Mouse (Mus musculus): ENCODE data around the gene Vsig10l.

DNA sequence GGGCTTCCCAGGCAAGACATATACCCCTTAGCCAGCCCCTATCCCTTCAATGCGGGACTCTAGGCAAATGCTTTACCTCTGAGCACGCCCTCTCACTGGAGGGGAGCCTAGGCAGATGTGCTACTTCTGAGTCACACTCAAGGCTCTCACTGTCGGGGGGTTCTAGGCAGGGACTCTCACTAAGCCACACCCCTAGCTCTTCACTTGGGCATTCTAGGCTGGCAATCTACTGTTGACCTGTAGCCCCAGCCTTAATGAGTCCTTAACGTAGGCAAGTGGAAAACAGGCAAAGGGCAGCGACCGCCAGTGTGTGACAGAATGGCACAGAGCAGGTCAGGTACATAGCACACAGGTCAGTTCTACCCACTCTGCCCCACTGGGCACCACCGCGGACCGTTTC, 27.9 kb downstream of the Vsig10l start:
- no peak for TF ChIP-seq CTCF (IDR thresholded peaks at IDR 0.05; ENCODE audit: control insufficient read depth, insufficient read depth, insufficient read length)
- no peak for TF ChIP-seq MAX (IDR thresholded peaks at IDR 0.05)
- no peak for TF ChIP-seq MYOG (IDR thresholded peaks at IDR 0.05; ENCODE audit: control insufficient read depth, extremely low read depth, insufficient read length)
- no peak for TF ChIP-seq FOSL1 (IDR thresholded peaks at IDR 0.05; ENCODE audit: insufficient read depth, low read length, poor library complexity, severe bottlenecking)
- TF ChIP-seq CEBPB (IDR thresholded peaks at IDR 0.05; ENCODE audit: low read depth): no peak
- no peak for TF ChIP-seq USF1 (IDR thresholded peaks at IDR 0.05; ENCODE audit: low read depth)
- TF ChIP-seq MYOD1 (IDR thresholded peaks at IDR 0.05; ENCODE audit: control insufficient read depth, insufficient read length, low read depth): no peak

All from C2C12 (cell line).